25 mouse cellular contexts compared by ENCODE assay signal in the genomic region with DNA sequence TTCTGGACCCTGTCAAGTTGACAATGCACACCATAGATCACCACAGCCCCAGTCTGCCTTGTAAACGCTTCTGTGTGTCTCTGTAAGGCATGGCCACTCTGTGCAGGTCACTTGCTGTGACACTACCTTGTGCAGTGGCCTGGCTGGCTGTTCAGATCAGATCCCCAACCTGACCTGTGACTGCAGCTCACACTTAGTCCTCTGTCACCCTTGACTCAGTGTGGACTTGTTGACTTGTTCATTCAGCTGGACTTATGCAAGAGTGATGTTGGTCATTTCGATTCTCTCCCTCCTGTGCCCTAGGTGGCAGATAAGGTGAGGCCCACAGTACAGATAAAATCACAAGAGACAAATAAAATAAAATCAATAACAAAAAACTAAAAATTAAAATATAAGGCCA.
"Had no signal": no experiment of that assay in that cellular context is flagged by ENCODE, and none has a peak within 500 bp of the region (broad histone marks: within the 10 kb centered on the region; RNA-seq: fewer than 3 reads in every experiment).

No protein-coding gene starts in this region.

- H3K4me1 ChIP-seq: heart, embryonic 12.5 days; intestine, embryonic 15.5 days had no signal

- H3K27me3 ChIP-seq: hindbrain, embryonic 12.5 days; limb, embryonic 12.5 days had no signal

- H3K36me3 ChIP-seq: heart, embryonic 12.5 days; hindbrain, embryonic 10.5 days; hindbrain, embryonic 12.5 days; intestine, embryonic 15.5 days; limb, embryonic 10.5 days; limb, embryonic 12.5 days had no signal

- H3K27ac ChIP-seq: gastrocnemius, adult 2 months; heart, adult 2 months; hindbrain, embryonic 12.5 days; hindbrain, embryonic 14.5 days; intestine, embryonic 15.5 days; layer of hippocampus, adult 2 months; left cerebral cortex, adult 2 months; limb, embryonic 10.5 days; limb, embryonic 12.5 days had no signal

- H3K9ac ChIP-seq: heart, embryonic 12.5 days; hindbrain, embryonic 12.5 days; hindbrain, embryonic 14.5 days; intestine, embryonic 15.5 days; limb, embryonic 12.5 days had no signal

- ATAC-seq: forebrain, embryonic 16.5 days; hindbrain, embryonic 16.5 days; inflammation-experienced regulatory T-cells, adult 6 months; intestine, embryonic 15.5 days; intestine, postnatal 0 days had no signal

- H3K4me3 ChIP-seq: gastrocnemius, adult 2 months; heart, adult 2 months; heart, embryonic 12.5 days; hindbrain, embryonic 10.5 days; hindbrain, embryonic 12.5 days; intestine, embryonic 15.5 days; layer of hippocampus, adult 2 months; left cerebral cortex, adult 2 months; limb, embryonic 10.5 days; limb, embryonic 12.5 days had no signal

- H3K4me2 ChIP-seq: heart, embryonic 12.5 days; hindbrain, embryonic 12.5 days; hindbrain, embryonic 14.5 days; intestine, embryonic 15.5 days; limb, embryonic 12.5 days had no signal

- H3K9me3 ChIP-seq: heart, embryonic 12.5 days; hindbrain, embryonic 10.5 days; hindbrain, embryonic 12.5 days; intestine, embryonic 15.5 days; limb, embryonic 10.5 days; limb, embryonic 12.5 days had no signal

- DNase-seq: gastrocnemius, adult 2 months; gastrocnemius, postnatal 10 days; gastrocnemius, postnatal 25 days; heart, adult 11 months; heart, adult 2 months; heart, postnatal 10 days; heart, postnatal 4 days; kidney, adult 18-20 months; kidney, adult 8-10 months; kidney, postnatal 10 days; kidney, postnatal 25 days; kidney, postnatal 4 days had no signal
